Mouse (Mus musculus) stomach, postnatal 0 days (tissue): Measurements from ENCODE around the gene Fpr3. TPM values are rescaled to one million over a fixed set of nuclear protein-coding genes. Genes with fewer than 3 reads are reported as not detected.
A peak's percentile ranks its signal among the peaks of the same experiment; 100 is the strongest.

ENCODE experiments used
- ATAC-seq: fragments of 200-750 bp; cut with Nextera tagmentation; 2 replicates; pipeline ENCODE4 v1.8.0; 2017; ENCODE audit not compliant: low FRiP score, low TSS enrichment
- DNase-seq: peaks from one replicate; pipeline ENCODE4 v3.0.0-alpha.2; 2016; ENCODE audit warnings: low spot score
- H3K27ac ChIP-seq: fragments of 300-500 bp; sonication (generic); replicated peaks from 2 replicates; pipeline ENCODE4 v1.5.1; 2014; ENCODE audit warnings: mild to moderate bottlenecking, control low read depth
- H3K27me3 ChIP-seq: fragments of 300-500 bp; sonication (generic); 2 replicates; pipeline ENCODE4 v1.6.1; 2014; ENCODE audit warnings: low read length; ENCODE audit not compliant: control insufficient read depth, insufficient read depth
- H3K36me3 ChIP-seq: fragments of 300-500 bp; sonication (generic); 2 replicates; pipeline ENCODE4 v1.6.1; 2014; ENCODE audit warnings: low read length, mixed read lengths; ENCODE audit not compliant: control insufficient read depth, insufficient read depth
- H3K4me1 ChIP-seq: fragments of 300-500 bp; sonication (generic); replicated peaks from 2 replicates; pipeline ENCODE4 v1.6.1; 2014; ENCODE audit warnings: antibody characterized with exemption; ENCODE audit not compliant: control insufficient read depth, insufficient read depth
- H3K4me2 ChIP-seq: fragments of 300-500 bp; sonication (generic); replicated peaks from 2 replicates; pipeline ENCODE4 v1.6.1; 2014; ENCODE audit warnings: low read depth, mild to moderate bottlenecking, control low read depth, moderate library complexity
- H3K4me3 ChIP-seq: fragments of 300-500 bp; sonication (generic); 2 replicates; pipeline ENCODE4 v1.5.1; 2014; ENCODE audit warnings: low read depth, low read length, control low read depth
- H3K9ac ChIP-seq: fragments of 300-500 bp; sonication (generic); 2 replicates; pipeline ENCODE4 v1.6.1; 2014; ENCODE audit warnings: mild to moderate bottlenecking, low read length, control low read depth, mixed read lengths
- H3K9me3 ChIP-seq: fragments of 300-500 bp; sonication (generic); 2 replicates; pipeline ENCODE4 v1.6.1; 2016; ENCODE audit warnings: low read length; ENCODE audit not compliant: control insufficient read depth
- CTCF ChIP-seq: IDR thresholded peaks from 2 replicates; pipeline ENCODE4 v1.5.1; 2016; ENCODE audit warnings: antibody characterized with exemption, low read depth, mild to moderate bottlenecking, moderate library complexity
- EP300 ChIP-seq: optimal IDR thresholded peaks from 2 replicates; pipeline ENCODE3; 2016; ENCODE audit warnings: antibody characterized with exemption
- WGBS: fragments of 180-500 bp; shearing (Covaris S2); extraction: QIAGEN DNeasy Blood & Tissue Kit; methylation state at CpG from one replicate; pipeline ENCODE4 v1.1.7; 2014; 5-methylcytosine and 5-hydroxymethylcytosine counted together
- polyA plus RNA-seq: library from polyadenylated mRNA; unstranded; fragments of >200 nt; fragmentation: Nextera tagmentation; extraction: Ambion mirVana; gene quantifications from 2 replicates; pipeline ENCODE4 v1.2.1, GENCODE M21; 2015

The Fpr3 gene
- polyA plus RNA-seq, 1 experiment from 2014 or later = not detected

DNA sequence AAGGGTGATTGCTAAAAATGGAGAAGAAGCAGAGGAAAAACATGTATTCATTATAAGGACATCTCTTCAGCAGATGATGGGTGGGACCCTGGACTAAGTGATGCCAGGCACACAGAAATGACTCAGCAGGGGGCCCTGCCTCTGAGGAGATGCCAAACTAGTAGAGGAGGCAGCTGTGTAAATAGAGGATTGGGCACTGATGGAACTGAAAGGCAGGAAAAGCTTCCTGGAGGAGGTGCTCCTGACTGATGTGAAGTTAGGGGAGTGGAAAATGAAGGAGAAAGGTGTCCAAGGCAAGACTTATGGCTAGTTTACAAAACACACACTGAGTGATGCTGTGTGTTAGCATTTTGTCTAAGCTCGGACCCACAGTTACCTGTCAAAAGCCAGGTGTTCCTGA, 30.2 kb upstream of the Fpr3 start:
- no peak overlapping the region for H3K27ac ChIP-seq
- no peaks in the 10 kb centered on the region for H3K27me3 ChIP-seq
- no peaks in the 10 kb centered on the region for H3K9me3 ChIP-seq
- no peaks in the 10 kb centered on the region for H3K36me3 ChIP-seq
- DNase-seq (no peak), ATAC-seq (no peak)
- WGBS = 50% methylated on average over 1 of the region's 1 CpGs
- H3K4me1 ChIP-seq = no peaks in the 10 kb centered on the region
- TF ChIP-seq CTCF (no peak), EP300 (no peak)
- no peak overlapping the region for H3K4me2 ChIP-seq
- H3K4me3 ChIP-seq = no peak overlapping the region
- no peak overlapping the region for H3K9ac ChIP-seq

DNA sequence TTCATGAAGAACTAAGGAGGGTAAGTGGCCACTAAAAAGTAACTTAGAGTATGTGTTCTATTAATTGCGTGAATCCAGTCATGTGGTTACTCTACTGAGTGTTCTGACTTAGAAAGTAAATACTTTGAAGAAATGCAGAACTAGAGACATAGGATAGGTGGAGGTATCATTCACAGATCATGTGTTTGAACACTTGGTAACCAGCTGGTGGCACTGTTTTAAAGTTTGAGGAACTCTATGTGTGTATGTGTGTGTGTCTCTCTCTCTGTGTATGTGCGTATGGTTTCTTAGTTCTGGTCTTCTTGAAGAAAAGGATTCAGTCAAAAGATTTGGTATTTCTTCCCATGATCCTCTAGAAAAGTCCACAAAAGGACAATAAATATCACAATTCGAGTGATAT, 27.5 kb upstream of the Fpr3 start:
- 88% methylated on average over 3 of the region's 3 CpGs for WGBS
- H3K27me3 ChIP-seq = no peaks in the 10 kb centered on the region
- no peak overlapping the region for H3K9ac ChIP-seq
- TF ChIP-seq CTCF (peak; percentile 39), EP300 (no peak)
- ATAC-seq (no peak), DNase-seq (no peak)
- no peak overlapping the region for H3K4me2 ChIP-seq
- no peak overlapping the region for H3K4me3 ChIP-seq
- no peak overlapping the region for H3K27ac ChIP-seq
- H3K36me3 ChIP-seq = no peaks in the 10 kb centered on the region
- no peaks in the 10 kb centered on the region for H3K4me1 ChIP-seq
- no peaks in the 10 kb centered on the region for H3K9me3 ChIP-seq

DNA sequence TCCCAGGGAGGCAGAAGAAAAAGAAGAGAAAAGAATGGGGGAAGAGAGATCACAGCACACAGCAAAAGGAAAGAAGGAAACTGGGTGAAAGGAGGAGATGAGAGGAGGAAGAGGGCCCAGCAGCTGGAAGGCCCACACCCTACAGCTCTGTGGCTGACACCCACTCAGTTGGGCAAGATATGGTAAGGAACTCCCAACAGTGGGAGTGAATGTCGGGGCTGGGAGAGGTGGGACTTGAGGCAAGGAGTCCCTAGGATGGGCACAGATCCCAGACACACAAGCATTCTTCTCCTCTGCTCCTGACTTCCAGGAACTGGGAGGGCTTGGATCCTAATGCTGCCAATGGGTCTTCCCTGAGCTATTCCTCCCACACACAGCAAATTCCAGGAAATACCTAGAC, 25.3 kb upstream of the Fpr3 start:
- Histone ChIP-seq H3K27me3 (no peaks in the 10 kb centered on the region), H3K36me3 (no peaks in the 10 kb centered on the region), H3K9me3 (no peaks in the 10 kb centered on the region), H3K4me1 (no peaks in the 10 kb centered on the region), H3K9ac (no peak overlapping the region), H3K4me2 (no peak overlapping the region), H3K27ac (no peak overlapping the region), H3K4me3 (no peak overlapping the region)
- TF ChIP-seq CTCF = no peak
- no peak for TF ChIP-seq EP300
- ATAC-seq (no peak), DNase-seq (no peak)
- WGBS = 64% methylated on average over 1 of the region's 1 CpGs

DNA sequence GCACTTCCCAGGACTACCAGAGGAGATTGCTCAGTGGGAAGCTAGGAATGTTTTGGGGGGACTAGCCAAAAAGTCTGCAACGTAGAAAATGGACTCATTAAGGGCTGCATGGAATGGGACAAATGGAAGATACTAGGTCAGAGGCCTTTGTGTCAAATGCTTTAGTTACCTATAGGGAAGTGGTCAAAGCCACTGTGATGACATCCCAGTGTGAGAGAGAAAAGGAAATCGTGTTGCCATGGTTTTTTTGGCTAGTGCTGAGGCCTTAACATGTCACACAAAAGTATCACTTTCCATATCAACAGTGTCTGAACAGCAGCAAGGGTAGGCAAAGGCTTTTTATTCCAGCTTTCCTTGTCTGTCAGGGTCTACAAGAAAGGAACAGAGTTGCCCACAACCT, 22.5 kb upstream of the Fpr3 start:
- Histone ChIP-seq H3K4me1 (no peaks in the 10 kb centered on the region), H3K4me3 (no peak overlapping the region), H3K9me3 (no peaks in the 10 kb centered on the region), H3K27ac (no peak overlapping the region), H3K36me3 (no peaks in the 10 kb centered on the region), H3K4me2 (no peak overlapping the region), H3K27me3 (no peaks in the 10 kb centered on the region), H3K9ac (no peak overlapping the region)
- DNase-seq (no peak), ATAC-seq (no peak)
- TF ChIP-seq EP300 (no peak), CTCF (no peak)
- 57% methylated on average over 2 of the region's 2 CpGs for WGBS

DNA sequence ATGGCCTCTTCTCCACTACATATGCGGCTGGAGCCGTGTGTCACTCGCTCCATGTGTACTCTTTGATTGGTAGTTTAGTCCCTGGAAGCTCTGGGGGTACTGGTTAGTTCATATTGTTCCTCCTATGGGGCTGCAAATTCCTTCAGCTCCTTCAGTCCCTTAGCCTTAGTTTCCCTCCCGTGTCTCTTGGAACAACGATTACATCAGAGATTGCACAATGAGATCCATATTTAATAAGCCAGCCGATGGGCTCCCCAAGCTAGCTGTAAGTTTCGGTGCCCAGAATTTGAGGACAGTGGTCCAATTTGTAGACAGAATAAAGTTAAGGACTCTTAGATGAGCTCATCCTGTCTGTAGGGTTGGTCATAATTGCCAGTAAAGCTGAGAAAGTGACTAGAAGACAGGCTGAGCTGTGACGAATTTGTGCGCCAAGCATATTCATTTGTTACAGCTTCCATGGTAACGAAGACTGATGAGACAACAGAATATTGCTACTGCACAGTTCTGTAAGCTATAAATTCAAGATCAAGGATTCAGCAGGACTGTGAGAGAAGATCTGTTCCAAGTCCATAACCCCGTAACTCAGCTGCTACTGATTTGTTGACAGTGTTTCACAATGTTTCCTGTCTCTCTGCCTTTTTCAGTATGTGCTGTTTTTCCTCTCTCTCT, 20.7 kb upstream of the Fpr3 start:
- Histone ChIP-seq H3K27ac (no peak overlapping the region), H3K4me1 (no peaks in the 10 kb centered on the region), H3K4me2 (no peak overlapping the region), H3K36me3 (no peaks in the 10 kb centered on the region), H3K9me3 (no peaks in the 10 kb centered on the region), H3K9ac (no peak overlapping the region), H3K4me3 (no peak overlapping the region), H3K27me3 (no peaks in the 10 kb centered on the region)
- TF ChIP-seq EP300 (no peak), CTCF (no peak)
- DNase-seq (no peak), ATAC-seq (no peak)
- WGBS = 75% methylated on average over 11 of the region's 11 CpGs

DNA sequence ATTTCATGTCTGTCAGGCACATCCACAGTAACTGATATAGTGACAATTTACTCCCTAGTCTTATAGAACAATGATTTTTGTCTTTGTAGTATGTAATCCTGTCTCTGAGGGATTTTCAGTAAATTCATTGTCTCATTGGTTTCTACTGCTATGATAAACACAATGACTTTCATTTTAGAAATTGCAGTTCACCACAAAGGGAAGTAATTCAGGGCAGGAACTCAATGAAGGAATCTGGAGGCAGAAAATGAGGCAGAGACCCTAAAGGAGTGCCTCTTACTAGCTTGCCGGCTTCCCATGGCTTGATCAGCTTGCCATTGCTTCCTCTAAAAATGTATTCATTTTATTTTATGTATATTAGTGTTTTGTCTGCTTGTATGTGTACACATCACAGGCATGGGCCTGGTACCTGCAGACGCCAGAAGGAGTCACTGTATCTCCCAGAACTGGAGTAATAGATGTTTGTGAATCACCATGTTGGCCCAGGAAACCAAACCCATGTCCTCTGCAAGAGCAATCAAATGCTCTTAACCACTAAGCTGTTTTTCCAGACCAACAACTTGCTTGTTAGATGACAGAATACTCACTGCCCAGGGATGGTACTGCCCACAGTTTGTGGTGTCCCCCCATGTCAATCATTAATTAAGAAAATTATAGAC, 16.6 kb upstream of the Fpr3 start:
- H3K4me1 ChIP-seq = no peaks in the 10 kb centered on the region
- DNase-seq (no peak), ATAC-seq (no peak)
- no peak for TF ChIP-seq EP300
- no peak for TF ChIP-seq CTCF
- no peak overlapping the region for H3K27ac ChIP-seq
- H3K36me3 ChIP-seq = no peaks in the 10 kb centered on the region
- H3K9me3 ChIP-seq = no peaks in the 10 kb centered on the region
- no peak overlapping the region for H3K4me3 ChIP-seq
- no peak overlapping the region for H3K4me2 ChIP-seq
- H3K9ac ChIP-seq = no peak overlapping the region
- 79% methylated on average over 2 of the region's 2 CpGs for WGBS
- no peaks in the 10 kb centered on the region for H3K27me3 ChIP-seq
